Mouse (Mus musculus) urinary bladder, postnatal 14 days (tissue): Measurements from ENCODE around the gene Olfr316.
"Not testable (repeated sequence)": the region's sequence is repeated elsewhere in the genome, so short reads cannot be mapped to it uniquely, and the experiment has no call there.

ENCODE experiments used
- DNase-seq: peaks from one replicate; pipeline ENCODE4 v3.0.0; 2021; ENCODE audit warnings: low spot score

Olfr316 gene

DNA sequence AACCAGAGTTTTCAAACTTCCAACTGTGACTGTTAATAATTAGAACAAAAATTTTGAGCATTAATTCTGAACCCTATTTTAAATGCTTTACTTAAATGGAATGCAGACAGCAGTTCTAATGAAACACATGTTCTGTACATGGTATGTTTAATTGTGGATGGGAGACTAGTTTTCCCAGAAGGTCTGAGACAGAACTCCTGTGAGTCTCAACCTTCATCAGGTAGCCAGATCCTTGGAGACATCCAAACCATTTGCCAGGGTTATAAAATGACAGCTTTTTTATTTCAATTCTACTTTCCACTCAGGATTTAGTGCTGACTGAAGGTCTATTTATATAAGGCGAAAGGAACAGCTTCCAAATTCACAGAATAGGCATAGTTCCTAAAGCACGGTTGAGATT is at the start of gene Olfr316:
Gene Olfr316, plus strand, starts transcription at position 301 of the 400 bp plus-strand sequence.
- no peak for DNase-seq

DNA sequence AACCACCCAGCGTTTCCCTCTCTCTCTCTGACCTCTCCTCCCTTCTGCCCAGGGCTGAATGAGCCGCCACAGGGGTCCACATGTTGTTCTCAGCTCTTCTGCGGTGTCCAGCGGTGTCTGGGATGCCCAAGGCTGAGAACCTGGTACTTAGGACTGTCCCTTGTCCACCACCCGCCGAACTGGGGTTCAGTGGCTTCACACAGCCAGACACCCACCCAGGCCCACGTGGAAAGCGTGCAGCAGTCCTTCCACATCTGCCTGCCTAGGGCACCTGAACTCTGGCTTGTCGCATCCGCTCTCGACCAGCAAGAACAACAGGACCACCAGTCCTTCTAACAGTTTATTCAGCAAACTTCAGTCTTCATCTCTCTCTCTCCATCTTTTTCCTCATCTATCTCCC is 43.4 kb upstream of the Olfr316 start:
- DNase-seq = no peak

DNA sequence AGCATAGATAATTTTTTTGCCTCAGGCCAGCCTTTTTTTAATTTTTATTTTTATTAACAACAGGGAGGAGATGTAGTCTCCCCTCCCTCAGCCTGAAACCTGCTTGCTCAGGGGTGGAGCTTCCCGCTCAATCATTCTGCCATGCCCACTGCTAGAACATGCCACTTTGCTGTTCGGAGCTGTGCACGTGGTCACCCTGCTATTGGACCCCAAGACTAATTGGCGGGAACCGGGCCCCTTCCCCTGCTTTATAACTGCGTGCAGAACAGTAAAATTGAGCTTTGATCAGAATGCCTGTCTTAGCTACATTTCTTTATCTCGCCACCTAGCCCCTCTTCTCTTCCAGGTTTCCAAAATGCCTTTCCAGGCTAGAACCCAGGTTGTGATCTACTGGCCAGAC is 34.8 kb upstream of the Olfr316 start:
- DNase-seq = not testable (repeated sequence)

DNA sequence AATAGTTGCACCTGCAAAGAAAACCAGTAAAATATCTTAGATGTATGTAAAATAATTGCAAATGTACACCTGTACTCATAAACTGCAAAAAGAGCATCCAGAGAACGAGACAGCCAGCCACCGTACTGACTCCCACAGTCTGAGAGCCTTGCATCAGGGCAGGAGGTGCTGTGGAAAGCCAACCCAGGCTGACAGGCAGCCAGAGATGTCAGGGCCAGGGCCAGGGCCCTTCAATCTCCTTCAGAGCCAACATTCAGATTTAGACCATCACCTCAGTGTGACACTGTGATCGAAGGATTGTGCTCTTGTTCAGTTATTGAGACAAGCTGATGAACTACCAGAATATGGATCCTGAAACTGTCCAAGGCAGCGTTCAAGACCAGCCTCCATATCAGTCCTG is 32.8 kb upstream of the Olfr316 start:
- DNase-seq = no peak

DNA sequence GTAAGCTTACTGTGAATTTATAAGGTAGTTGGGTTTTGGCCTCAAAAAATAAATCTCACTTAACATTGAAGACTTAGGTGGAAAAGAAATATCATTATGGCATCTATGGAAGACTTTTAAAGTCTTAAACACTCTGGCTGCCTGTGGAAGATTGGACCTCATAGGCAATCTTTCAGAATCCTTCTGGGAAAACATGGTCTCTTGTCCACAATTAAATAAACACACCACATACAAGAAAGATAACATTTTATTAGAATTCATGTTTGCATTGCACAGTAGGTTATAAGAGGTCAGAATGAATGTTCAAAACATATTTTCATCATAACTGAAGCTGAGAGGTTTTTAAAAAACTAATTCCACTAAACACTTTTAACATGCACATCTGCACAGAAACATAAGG is 28.6 kb upstream of the Olfr316 start, which contains the start of gene Olfr318:
Gene Olfr318, minus strand, starts transcription at position 101 of the 400 bp plus-strand sequence.
- no peak for DNase-seq

DNA sequence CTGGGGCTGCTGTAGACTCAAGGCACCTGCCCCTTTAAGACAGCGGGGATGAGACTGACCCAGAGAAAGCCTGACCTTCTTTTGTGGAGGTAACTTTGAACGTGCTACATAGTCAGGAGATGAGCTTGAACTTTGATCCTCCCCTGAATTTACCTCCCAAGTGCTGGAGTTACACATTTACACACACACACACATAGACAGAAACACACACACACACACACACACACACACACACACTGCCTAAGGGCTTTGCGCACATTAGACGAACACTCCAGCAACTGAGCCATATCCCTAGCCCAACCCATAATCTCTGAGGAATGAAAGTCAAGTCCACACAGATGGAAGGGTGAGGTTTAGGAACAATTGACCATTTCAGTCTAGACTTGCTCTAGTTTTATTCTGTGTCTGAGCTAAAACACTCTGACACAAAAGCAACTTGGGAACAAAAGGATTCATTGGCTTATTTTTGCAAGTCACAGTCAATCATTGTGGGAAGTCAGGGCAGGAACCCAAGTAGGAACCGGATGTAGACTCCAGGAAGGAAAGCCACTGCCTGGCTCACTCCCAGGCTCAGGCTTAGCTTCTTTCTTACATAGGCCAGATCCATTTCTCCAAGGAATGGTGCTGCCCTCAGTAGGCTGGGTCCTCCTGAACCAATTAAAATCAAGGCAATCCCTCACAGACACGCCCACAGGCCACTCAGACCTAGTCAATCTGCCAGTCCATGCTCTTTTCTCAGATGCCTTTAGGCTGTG is 24.5 kb upstream of the Olfr316 start:
- DNase-seq = not testable (repeated sequence)

DNA sequence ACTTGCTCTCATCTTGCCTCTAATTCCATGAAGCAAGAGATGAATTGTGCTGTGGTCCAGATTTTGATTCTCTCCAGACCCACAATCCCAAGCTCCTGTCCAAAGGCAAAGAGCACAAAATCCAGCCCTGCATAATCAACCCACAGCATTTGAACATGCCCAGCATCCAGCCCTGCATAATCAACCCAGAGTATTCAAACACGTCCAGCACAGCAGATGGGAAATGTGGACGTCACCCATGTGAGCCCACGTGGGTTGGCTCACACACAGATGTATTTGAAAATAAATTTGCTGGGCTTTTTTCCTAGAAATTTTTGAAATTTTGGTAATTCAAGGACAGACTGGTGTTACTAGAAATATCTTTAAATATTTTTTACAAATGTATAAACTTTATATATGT is 19.2 kb upstream of the Olfr316 start:
- DNase-seq = no peak

DNA sequence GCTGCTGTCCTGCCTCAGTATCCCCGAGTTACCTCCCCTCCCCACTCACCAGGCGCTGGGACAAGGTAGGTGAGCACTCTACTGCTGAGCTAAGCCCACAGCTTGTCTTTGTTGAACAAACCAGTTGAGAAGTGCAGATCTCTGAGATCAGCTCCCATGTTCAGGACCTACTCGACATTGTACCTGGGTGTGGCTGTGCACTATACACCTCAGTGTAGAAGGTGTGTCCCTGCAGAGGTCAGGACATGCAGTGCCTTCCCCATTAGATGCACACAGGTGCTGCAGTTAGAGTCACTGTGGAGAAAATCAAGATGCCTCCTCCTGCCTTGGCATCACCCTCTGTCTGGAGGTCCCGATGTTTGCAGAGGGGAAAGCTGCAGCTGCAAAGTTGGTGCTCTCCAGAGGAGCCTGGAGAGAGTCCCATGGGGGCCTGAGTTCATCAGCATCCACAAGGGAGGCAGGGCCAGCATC is 13.7 kb upstream of the Olfr316 start, which contains the start of gene Olfr317:
Gene Olfr317, minus strand, starts transcription at position 421 of the 471 bp plus-strand sequence.
- DNase-seq = no peak

DNA sequence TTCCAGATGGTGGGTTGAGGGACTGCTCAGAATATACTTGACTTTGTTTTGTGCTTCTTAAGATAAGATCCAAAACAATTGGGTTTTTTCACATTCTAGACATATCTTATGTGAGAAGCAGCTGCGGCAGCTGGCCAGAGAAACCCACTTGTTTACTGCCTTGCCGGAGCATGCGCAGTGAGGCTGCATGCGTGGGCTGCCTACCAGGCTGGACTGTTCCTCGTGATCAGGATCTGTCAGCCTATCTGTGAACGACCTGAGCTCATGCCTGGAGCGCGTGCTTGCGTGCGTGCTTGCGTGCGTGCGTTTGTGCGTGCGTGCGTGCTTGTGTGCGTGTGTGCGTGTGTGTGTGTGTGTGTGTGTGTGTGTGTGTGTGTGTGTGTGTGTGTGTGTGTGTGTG is 1.4 kb upstream of the Olfr316 start:
- DNase-seq = not testable (repeated sequence)

DNA sequence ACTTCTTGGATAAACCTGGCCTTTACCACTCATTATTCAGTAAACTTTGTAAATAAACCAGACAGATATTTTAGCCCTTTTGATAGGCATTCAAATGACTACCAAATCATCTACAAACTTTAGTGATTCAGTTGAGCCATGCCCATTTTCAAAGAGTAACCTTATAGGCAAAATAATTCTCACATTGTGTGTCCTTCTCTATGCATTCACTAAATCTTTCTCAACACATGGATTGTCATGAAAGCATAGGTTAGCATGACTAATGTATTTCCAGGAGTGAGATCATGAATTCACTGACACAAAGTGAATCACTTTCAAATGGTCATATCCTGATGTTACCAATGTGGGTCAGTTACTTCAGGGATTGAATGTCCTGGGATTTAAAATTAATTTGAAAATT is 20.4 kb downstream of the Olfr316 start, which contains the start of gene Olfr315:
Gene Olfr315, plus strand, starts transcription at position 301 of the 400 bp plus-strand sequence.
- DNase-seq = no peak

DNA sequence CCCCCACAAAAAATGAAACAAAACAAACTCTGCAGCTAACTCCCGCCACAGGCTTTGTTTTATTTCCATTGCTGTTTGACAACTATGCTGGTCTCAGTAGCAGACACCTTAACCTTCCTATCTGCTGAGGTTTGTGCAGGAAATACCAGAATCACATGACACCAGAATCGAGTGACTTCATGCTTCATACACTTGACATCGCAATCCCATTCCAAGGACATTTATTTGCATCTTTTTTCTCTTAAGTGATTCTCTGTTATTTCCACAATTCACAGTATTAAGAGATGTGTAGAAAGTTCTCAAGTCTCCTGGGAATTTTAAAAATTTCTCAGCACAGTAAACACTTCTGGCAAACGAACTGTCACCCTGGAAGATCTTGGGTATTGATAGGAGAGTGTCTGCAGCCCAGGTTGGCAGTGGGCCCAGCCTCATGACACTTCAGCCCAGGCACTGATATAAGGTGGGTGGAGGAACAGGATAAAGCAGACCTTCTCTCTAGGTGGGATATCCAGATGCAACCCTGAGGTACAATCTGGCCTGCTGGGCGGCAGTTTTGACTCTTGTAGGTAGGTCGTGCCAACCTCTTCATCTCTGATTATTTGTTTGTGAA is 30.1 kb downstream of the Olfr316 start, which contains the start of gene Olfr314:
Gene Olfr314, plus strand, starts transcription at position 473 of the 610 bp plus-strand sequence.
- DNase-seq = no peak

DNA sequence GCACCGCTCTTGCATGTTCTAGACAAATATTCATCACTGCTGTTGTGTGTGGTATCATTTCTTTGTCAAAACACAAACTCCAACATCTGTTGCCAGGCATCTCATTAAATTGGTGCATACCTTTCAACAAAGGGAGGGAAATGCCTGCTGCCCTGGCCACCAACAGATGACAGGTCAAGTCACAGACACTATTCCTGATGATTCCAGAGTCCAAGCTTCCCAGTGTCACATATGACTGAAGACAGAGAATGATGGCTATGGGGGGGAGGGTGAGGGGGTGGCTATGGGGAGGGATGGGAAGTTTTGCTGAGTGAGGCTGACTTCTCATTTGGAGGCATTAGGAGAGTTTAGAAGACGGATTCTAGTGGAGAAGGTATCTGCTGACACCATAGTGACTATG is 31.6 kb downstream of the Olfr316 start:
- no peak for DNase-seq

DNA sequence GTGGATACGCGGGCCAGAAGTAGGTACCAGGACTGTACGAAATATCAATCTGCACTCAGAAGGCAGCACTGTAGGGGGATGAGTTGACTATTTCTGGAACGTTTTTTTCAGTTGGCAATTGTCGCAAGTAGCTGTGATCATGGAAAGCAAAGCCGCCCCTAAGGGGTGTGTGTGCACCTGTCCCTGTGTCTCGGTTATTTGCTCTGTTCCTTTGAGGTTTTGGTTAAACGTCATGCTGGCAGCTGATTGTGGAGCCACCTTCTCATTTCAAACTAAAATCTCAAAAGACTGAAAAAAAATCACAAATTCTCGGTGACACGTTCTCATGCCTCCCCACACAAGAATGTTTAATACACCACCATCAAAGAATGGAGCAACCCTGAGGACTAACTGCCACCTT is 35.1 kb downstream of the Olfr316 start:
- no peak for DNase-seq

DNA sequence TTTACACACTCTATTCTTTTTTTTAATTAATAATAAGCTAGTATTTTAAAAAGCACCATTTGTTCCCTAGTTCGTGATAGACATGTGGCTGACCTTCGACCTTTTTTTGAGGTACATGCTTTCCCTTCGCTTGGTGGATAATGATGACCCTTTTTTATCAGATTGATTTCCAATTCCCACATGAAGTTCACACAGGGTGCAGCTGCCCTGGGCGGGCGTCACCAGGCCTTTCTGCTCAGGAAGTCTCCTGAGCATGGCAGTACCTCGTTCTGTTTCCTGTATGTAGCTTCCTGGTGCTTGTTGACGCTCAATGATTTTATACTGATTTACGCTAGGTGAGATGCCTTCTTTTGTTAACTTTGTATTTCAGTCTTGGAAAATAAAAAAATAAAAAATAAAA is 35.8 kb downstream of the Olfr316 start:
- DNase-seq = no peak

DNA sequence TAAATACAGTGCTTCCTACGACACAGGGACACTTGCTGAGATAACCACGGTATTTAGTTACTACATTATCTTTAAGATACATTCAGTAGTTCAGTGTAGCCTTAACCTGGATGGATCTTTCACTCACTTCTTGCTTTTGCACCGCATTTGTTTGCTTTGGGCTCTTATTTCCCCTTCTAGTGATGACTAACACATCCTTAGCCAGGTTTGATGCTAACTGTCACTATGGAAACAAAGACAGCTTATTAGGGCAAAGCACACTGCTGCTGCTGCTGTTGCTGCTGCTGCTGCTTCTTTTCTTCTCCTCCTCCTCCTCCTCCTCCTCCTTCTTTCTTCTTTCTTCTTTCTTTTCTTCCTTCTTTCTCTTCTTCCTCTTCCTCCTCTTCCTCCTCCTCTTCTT is 37.0 kb downstream of the Olfr316 start:
- DNase-seq = no peak

DNA sequence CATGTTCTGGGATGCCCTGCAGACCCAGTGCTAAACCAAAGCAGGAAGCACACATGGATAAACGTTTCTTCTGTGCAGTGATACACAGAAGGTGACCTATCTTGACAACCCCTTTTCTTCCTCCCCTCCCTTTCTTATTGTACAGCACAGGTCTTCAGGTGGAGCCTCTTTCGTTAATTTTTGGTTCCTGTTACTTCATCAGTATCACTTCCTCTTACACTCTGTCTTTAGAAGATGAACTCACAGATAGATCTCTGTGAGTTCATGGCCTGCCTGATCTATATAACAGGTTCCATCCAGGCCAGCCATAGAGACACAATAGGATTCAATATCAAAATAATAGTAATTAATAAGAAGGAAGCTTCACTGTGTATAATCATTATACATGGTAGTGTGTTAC is 37.5 kb downstream of the Olfr316 start:
- DNase-seq = no peak

DNA sequence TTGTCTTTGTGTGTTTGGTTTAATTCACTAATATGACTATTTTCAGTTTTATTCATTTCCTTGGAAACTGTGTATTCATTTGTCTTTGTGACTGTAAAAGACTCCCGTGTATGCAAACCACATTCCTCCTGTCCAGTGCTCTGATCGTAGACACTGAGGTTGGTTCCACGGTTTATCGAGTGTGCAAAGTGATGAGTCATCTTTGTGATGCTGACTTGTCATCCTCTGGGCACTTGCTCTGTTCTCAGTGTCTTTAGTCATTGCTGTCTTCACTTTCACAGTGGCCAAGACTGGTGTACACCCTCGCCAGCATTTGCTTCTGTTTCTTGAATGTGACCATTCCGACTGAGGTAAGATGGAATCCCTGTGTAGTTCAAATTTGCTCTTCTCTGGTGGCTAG is 38.1 kb downstream of the Olfr316 start:
- no peak for DNase-seq

DNA sequence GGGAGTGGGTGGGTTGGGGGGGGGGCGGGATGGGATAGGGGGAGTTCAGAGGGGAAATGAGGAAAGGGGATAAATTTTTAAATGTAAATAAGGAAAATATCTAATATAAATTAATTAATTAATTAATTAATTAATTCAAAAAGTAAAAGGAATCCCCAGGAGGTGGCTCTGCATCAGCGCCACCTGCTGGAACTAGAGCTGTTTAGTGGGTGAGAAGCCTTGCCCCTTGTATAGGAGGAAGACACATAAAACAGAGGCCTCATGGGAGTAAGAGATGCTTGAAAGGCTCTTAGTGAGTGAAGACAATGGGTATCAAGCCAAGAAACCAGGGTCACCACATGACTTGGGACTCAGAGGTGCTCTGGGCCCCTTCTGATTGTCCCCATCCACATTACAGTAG is 43.3 kb downstream of the Olfr316 start:
- DNase-seq = no peak

DNA sequence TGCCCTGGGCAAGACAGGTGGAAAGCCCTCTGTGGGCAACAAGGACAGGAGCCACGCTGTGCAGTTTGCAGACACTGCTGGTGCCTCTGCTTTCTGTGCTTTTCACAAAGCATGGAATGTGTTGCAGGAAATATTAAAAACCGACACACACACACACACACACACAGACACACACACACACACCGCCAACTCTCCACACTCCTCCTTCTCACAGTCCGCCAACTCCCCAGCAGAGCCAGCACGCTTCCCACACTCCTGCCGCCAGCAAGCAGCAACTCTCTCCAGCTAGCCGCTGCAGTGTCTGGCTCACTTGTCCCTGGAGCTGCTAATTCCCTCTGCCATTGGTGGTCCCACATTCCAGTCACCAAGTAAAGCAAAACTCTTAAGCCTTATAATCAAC is 44.3 kb downstream of the Olfr316 start:
- no peak for DNase-seq

DNA sequence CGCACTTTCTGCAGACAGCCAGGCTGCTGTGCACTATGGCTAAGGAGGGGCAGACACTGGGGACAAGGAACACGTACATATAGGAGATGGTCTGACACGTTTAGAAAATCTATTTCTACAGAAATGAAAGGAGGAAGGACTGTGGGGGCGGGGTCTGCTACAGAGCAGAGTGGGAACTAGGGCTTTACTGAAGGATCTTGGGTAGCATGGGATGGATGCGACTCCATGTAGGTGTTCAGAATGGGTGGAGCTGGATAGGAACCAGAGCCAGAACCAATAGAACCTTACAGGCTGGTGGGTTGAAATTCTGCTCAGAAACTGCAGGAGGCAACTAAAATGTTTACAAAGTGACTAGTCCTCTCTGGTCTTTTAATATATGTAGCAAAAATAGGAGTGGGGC is 47.2 kb downstream of the Olfr316 start:
- DNase-seq = no peak

DNA sequence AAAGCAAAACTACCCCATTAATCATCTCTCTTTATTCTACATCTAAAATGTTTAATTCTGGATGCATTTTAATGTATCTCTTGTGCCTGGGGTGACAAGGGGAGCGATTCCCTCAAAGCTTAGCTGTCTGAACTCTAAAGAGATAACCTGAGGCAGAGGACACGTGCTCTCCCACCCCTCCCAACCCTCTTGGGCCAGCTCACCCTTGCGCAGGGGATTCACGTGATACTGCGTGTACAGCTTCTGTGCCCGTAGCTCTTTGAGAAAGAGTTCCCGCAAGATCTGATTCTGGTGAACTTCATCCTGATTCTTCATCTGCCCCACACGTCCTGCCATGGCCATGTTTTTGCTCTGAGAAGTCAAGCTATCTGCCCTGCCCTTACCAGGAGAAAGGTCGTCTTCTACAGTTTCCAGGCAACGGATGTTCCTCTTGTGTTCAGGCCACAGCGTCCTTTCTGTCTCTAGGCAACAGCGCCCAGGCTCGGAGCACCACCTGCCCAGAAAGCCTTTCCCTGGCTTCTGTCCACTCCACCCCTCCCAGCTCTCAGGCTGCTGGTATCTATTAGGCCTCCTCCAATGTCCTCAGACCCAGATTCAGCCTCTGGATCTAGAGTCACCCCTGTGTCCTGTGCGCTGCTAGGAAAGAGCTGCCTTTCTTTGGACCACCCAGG is 49.2 kb downstream of the Olfr316 start, which contains the start of gene Fam183b:
Gene Fam183b, minus strand, starts transcription at position 403 of the 671 bp plus-strand sequence.
- DNase-seq = no peak

DNA sequence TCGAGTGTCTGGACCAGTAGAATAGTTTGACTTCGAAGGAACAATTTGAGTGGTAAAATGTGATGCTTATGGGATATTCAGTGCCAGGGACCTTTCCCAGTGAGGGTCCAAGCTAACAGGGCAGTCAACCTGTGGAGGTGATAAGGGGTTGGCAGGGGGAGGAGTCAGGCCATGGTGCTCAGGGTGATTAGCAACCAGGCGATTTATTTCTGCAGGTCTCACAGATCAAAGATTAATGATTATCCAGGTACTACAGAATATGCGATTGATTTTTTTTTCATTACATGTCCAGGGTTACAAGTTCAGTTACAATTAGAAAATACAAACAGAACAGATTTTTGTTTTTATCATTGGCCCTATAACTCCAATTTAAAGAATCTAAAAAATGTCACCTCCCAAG is 51.3 kb downstream of the Olfr316 start:
- no peak for DNase-seq

DNA sequence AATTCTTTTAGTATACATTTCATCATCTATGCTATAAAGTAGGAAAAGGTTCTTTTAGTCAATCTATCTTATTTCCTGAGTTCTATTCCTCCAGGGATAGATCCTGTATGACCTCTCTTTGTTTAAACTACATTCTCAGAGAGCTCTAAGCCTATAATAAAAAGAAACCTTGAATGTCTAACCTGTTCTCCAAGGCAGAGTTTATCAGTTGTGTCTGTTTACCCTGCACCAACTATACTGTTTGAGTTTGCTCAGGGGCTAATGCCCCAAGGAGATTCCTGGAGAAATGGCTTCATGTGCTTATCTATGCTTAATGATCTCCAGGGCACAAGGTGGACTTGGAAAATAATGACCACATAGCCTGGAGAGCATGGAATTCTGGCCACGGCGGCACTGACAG is 51.9 kb downstream of the Olfr316 start:
- DNase-seq = no peak
